Mouse (Mus musculus) limb, embryonic 12.5 days (tissue): Measurements from ENCODE around the gene Tmem150c. TPM values are rescaled to one million over a fixed set of nuclear protein-coding genes. Genes with fewer than 3 reads are reported as not detected.

ENCODE experiments used
- ATAC-seq: fragments of 200-750 bp; cut with Nextera tagmentation; 2 replicates; pipeline ENCODE4 v1.8.0; 2017; ENCODE audit warnings: low read depth, moderate TSS enrichment; ENCODE audit not compliant: insufficient number of reproducible peaks, insufficient read depth, low FRiP score, low TSS enrichment
- H3K27ac ChIP-seq: fragments of 300-500 bp; sonication (generic); 2 replicates; pipeline ENCODE4 v1.5.1; 2016; ENCODE audit warnings: mild to moderate bottlenecking, moderate library complexity
- H3K27me3 ChIP-seq: fragments of 300-500 bp; sonication (generic); 2 replicates; pipeline ENCODE4 v1.6.1; 2016; ENCODE audit warnings: mild to moderate bottlenecking, moderate library complexity
- H3K36me3 ChIP-seq: fragments of 300-500 bp; sonication (generic); 2 replicates; pipeline ENCODE4 v1.6.1; 2016; ENCODE audit warnings: mild to moderate bottlenecking, moderate library complexity
- H3K4me1 ChIP-seq: fragments of 300-500 bp; sonication (generic); replicated peaks from 2 replicates; pipeline ENCODE4 v1.6.1; 2016
- H3K4me2 ChIP-seq: fragments of 300-500 bp; sonication (generic); 2 replicates; pipeline ENCODE4 v1.6.1; 2016; ENCODE audit warnings: mild to moderate bottlenecking, moderate library complexity
- H3K4me3 ChIP-seq: fragments of 300-500 bp; sonication (generic); replicated peaks from 2 replicates; pipeline ENCODE4 v1.5.1; 2016; ENCODE audit warnings: mild to moderate bottlenecking
- H3K9ac ChIP-seq: fragments of 300-500 bp; sonication (generic); replicated peaks from 2 replicates; pipeline ENCODE4 v1.6.1; 2016; ENCODE audit warnings: mild to moderate bottlenecking, moderate library complexity
- H3K9me3 ChIP-seq: fragments of 300-500 bp; sonication (generic); 2 replicates; pipeline ENCODE4 v1.6.1; 2016; ENCODE audit warnings: mild to moderate bottlenecking, moderate library complexity
- WGBS: fragments of 180-500 bp; shearing (Covaris S2); methylation state at CpG from one replicate; pipeline ENCODE4 v1.1.7; 2016; 5-methylcytosine and 5-hydroxymethylcytosine counted together
- polyA plus RNA-seq: library from polyadenylated mRNA; unstranded; fragments of >200 nt; fragmentation: Nextera tagmentation; extraction: Ambion mirVana; gene quantifications from 2 replicates; pipeline ENCODE4 v1.2.1, GENCODE M21; 2016

The Tmem150c gene
- polyA plus RNA-seq, 1 experiment from 2014 or later = 2.4 TPM

GRCm38 (mm10) chr5:100037965-100038713 is 121.5 kb downstream of the Tmem150c start:
- H3K4me2 ChIP-seq = peak overlapping the region; percentile 97
- peaks cover 49% of the 10 kb centered on the region for H3K36me3 ChIP-seq
- H3K27me3 ChIP-seq = no peaks in the 10 kb centered on the region
- H3K9ac ChIP-seq = peak overlapping the region; percentile 99
- H3K4me3 ChIP-seq = peak overlapping the region; percentile 93
- H3K4me1 ChIP-seq = peaks cover 30% of the 10 kb centered on the region
- ATAC-seq = 0 out of 2 replicates have a peak, but pooled peaks have one; percentile 0
- H3K9me3 ChIP-seq = no peaks in the 10 kb centered on the region
- peak overlapping the region; percentile 99 for H3K27ac ChIP-seq
- WGBS = 1% methylated on average over 45 of the region's 45 CpGs

- Histone ChIP-seq H3K27ac (no peak overlapping the region), H3K9me3 (no peaks in the 10 kb centered on the region), H3K9ac (peak overlapping the region; percentile 99), H3K4me2 (peak overlapping the region; percentile 97), H3K27me3 (no peaks in the 10 kb centered on the region), H3K4me3 (peak overlapping the region; percentile 93), H3K36me3 (peaks cover 59% of the 10 kb centered on the region), H3K4me1 (peaks cover 30% of the 10 kb centered on the region)
- WGBS = 25% methylated on average over 7 of the region's 7 CpGs
- ATAC-seq = no peak
Observed at GRCm38 (mm10) chr5:100036681-100037080, 122.9 kb downstream of the Tmem150c start.

- Histone ChIP-seq H3K36me3 (peaks cover 59% of the 10 kb centered on the region), H3K27ac (no peak overlapping the region)
- WGBS = 57% methylated on average over 7 of the region's 7 CpGs
Observed at GRCm38 (mm10) chr5:100035950-100036349, 123.7 kb downstream of the Tmem150c start.

GRCm38 (mm10) chr5:100032646-100033045 is 127.0 kb downstream of the Tmem150c start:
- peaks cover 23% of the 10 kb centered on the region for H3K4me1 ChIP-seq
- H3K9me3 ChIP-seq = no peaks in the 10 kb centered on the region
- no peak overlapping the region for H3K4me3 ChIP-seq
- H3K4me2 ChIP-seq = no peak overlapping the region
- peaks cover 57% of the 10 kb centered on the region for H3K36me3 ChIP-seq
- no peaks in the 10 kb centered on the region for H3K27me3 ChIP-seq
- ATAC-seq = no peak
- 76% methylated on average over 3 of the region's 3 CpGs for WGBS
- H3K27ac ChIP-seq = no peak overlapping the region
- H3K9ac ChIP-seq = no peak overlapping the region

More at GRCm38 (mm10) chr5:100035950-100036349, 123.7 kb downstream of the Tmem150c start:
- peaks cover 27% of the 10 kb centered on the region for H3K4me1 ChIP-seq
- peak overlapping the region; percentile 93 for H3K4me3 ChIP-seq
- no peaks in the 10 kb centered on the region for H3K9me3 ChIP-seq
- H3K27me3 ChIP-seq = no peaks in the 10 kb centered on the region
- H3K9ac ChIP-seq = no peak overlapping the region
- H3K4me2 ChIP-seq = peak overlapping the region; percentile 97
- no peak for ATAC-seq

GRCm38 (mm10) chr5:100032107-100032506 is 127.5 kb downstream of the Tmem150c start:
- Histone ChIP-seq H3K4me3 (no peak overlapping the region), H3K27me3 (no peaks in the 10 kb centered on the region), H3K27ac (no peak overlapping the region), H3K36me3 (peaks cover 52% of the 10 kb centered on the region), H3K9me3 (no peaks in the 10 kb centered on the region), H3K9ac (no peak overlapping the region), H3K4me2 (no peak overlapping the region), H3K4me1 (peaks cover 18% of the 10 kb centered on the region)
- WGBS = 83% methylated on average over 2 of the region's 2 CpGs
- ATAC-seq = no peak

GRCm38 (mm10) chr5:100030069-100030468 is 129.5 kb downstream of the Tmem150c start:
- peaks cover 32% of the 10 kb centered on the region for H3K36me3 ChIP-seq
- H3K9me3 ChIP-seq = no peaks in the 10 kb centered on the region
- 36% methylated on average over 6 of the region's 6 CpGs for WGBS
- no peak overlapping the region for H3K27ac ChIP-seq
- ATAC-seq = peak; percentile 77
- no peak overlapping the region for H3K4me3 ChIP-seq
- H3K9ac ChIP-seq = no peak overlapping the region
- no peak overlapping the region for H3K4me2 ChIP-seq
- no peaks in the 10 kb centered on the region for H3K27me3 ChIP-seq
- peaks cover 7% of the 10 kb centered on the region; the same call in 1 of the 2 replicates for H3K4me1 ChIP-seq

Other genes starting within 250 kb of the Tmem150c start
- 469 and 520 TPM in 2 replicates for gene Hnrnpd, start 180.9 kb downstream of the Tmem150c start, polyA plus RNA-seq
- gene 4930524J08Rik, start 180.7 kb downstream of the Tmem150c start, polyA plus RNA-seq = 1.7 and 2.2 TPM in 2 replicates
- 257 and 266 TPM in 2 replicates for gene Hnrnpdl, start 120.1 kb downstream of the Tmem150c start, polyA plus RNA-seq
- 48.2 and 52.1 TPM in 2 replicates for gene Enoph1, start 119.8 kb downstream of the Tmem150c start, polyA plus RNA-seq